Mouse (Mus musculus) heart, adult 8-10 months (tissue): Measurements from ENCODE around the gene Fchsd2. TPM values are rescaled to one million over a fixed set of nuclear protein-coding genes. Genes with fewer than 3 reads are reported as not detected.
A peak's percentile ranks its signal among the peaks of the same experiment; 100 is the strongest.

ENCODE experiments used
- DNase-seq: peaks from one replicate; pipeline ENCODE4 v3.0.0; 2022; ENCODE audit warnings: low spot score
- total RNA-seq, 4 experiments: library from RNA; stranded (reverse); gene quantifications; 2 replicates each; pipeline ENCODE4 v1.2.4; 2022

The Fchsd2 gene
- total RNA-seq, 4 experiments from 2014 or later, result 17.2 to 23.8 (median 19.1) TPM

GRCm38 (mm10) chr7:101287820-101288219 is 195.2 kb downstream of the Fchsd2 start:
- no peak for DNase-seq

DNA sequence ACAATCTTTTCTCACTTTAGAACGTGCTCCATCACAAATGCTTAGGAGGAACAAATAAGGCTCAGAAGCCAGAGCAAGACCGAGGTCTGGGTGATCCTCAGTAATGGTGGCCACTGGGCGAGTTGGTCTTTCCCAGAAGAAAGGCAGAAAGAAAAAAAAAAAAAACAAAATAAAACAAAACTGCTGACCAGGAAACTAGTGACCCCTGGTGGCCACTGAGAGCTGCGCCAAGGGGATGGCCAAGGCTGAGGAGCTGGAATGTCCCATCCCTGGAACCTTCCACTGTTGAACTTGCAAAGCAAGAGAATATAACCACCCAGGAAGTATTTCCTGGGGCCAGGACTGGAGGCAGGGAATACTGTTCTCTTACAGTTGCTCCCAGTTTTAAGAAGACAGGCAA is 195.8 kb downstream of the Fchsd2 start:
- DNase-seq, result peak; percentile 43

DNA sequence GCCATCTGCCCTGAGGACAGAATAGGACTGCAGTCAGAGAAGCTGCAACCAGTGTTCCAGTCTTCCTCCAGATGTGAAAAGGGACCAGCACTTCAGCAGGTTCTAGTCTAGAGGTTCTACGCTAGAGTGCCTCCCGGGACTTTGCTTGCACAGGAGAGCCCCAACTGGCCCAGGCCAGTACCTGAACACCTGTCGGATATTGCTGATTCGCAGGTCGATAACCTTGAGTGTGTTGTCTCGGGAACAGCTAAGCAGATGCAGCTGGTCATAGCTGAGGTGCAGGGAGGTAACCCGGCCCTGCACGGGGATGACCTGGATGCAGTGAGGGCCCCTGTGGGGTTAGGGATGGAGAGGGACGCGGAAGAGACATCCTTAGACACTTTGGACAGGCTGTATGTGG is 197.7 kb downstream of the Fchsd2 start:
- DNase-seq, result no peak

DNA sequence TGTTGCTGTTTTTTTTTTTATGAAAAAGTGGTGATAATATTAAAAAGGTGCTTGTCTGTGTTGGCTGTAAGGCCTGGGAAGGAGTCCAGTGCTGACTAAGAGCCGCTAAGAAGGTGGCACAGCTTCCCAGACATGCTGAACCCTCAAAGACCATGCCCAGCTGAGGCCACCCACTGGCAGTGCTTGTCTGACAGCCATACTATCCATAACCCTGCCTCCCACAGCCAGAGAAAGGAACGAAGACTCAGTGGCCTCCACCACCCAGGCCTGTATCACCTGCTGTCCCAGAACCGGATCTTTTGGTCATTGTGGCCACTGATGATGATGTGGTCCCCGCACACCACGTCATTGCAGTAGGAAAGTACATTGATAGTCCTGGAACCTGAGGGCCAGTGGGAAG is 198.5 kb downstream of the Fchsd2 start:
- DNase-seq, result no peak

GRCm38 (mm10) chr7:101291641-101292040 is 199.0 kb downstream of the Fchsd2 start:
- DNase-seq, result no peak

GRCm38 (mm10) chr7:101292086-101292485 is 199.4 kb downstream of the Fchsd2 start:
- no peak for DNase-seq

DNA sequence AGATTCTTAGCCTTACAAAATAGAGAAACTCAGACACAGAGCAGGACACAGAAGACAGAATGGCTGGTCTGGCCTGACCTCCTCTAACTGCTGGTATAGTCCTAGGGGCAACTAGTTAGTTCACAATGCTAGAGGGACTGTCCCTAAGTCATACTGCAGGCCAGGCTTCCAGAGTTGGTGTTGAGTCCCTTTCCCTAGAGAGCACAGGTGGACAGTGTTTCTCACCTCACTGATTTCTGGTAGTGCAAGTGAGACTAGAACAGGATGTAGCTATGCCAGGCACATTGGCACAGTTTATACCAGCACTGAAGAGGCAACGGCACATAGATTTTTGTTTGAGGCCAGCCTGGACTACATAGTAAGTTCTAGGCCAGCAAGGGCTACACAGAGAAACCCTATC is 200.0 kb downstream of the Fchsd2 start:
- no peak for DNase-seq

DNA sequence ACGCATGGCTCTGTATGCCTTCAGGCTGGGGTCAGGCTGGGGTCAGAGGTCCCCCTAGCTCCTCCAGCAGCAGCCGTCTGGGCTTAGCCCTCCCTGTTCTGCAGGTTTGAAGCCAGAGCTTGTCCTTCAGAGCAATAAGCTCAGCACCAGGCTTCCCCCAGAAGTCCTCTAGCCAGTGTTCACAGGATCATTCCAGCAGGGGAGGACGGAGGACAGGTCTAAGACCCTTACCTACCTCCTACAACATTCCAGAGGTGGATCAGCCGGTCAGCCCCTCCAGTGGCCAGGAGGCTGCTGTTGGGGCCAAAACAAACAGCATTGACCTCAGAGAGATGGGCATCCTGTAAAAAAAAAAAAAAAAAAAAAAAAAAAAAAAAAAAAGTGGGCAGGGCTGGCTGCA is 200.5 kb downstream of the Fchsd2 start:
- no peak for DNase-seq

- no peak for DNase-seq
Measured at GRCm38 (mm10) chr7:101293611-101294010, 200.9 kb downstream of the Fchsd2 start.

DNA sequence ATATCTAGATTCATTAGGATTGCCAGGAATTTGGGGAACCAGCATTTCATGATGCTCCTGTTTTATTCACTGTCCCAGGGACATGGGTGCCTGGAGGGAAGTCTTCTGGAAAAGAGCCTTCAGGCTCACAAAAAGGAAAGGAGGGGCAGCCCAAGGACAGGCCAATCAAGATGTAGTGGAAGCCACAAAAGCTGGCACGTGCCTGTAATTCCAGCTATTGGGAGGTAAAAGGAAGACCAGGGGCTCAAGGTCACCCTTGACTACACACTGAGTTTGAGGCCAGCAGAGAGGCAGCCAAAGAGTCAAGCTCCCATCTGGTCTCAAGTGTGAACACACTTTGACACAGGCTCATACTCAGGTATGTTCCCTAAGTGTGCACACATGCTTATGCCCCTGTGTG is 202.8 kb downstream of the Fchsd2 start:
- DNase-seq, result no peak

DNA sequence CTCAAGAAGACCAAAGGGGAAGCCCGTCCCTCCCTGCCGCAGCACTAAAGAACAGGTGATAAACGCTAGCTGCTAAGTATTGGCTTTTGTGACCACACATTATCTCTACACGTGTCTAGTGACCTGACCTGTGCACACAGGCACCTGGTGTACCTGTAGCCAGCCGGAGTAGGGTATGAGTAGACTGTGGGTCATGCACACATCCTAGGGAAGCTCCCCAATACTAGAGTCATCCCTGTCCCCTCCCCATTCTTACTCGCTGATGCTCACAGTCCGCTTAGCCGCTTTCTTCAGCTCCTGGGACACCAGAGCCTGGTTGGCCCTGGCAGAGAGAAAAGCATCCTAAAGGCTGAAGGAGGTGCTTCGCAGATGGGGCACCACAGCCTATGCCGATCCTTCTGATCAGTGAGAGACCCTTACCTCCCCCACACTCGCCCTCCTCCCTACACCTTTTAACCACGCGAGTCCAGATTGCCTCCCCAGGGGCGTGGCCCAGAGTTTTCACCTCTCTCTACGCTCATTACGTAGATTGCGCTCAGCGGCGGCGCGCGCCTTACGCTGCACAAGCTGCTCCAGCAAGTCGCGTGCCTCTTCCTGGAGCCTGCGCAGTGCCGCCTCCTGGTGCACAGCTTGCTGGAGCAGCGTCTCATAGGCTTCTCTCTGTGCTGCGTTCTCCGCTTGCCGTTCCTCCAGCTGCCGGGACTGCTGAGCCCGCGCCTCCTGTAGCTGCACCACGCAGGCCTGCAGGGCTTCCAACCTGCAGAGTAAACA is 203.8 kb downstream of the Fchsd2 start:
- DNase-seq, result no peak

DNA sequence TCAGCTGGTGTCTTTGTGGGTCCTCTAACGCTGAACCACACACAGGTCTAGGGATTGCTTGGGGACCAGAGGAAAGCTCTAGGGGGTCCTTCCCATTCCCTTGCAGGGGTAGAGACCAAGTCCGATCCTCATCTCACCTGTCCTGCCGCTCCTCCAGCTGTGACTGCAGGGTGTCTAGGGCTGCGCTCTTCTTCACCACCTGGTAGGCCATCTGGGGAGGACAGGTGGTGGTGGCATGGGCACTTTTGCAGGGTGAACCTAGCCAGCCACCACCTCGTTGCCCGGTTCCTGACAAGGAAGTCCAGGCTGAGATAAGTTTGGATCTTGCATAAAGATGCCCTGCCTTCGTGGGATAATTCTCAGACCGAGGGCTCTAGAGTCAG is 204.4 kb downstream of the Fchsd2 start:
- no peak for DNase-seq

GRCm38 (mm10) chr7:101298375-101298774 is 205.7 kb downstream of the Fchsd2 start:
- no peak for DNase-seq

DNA sequence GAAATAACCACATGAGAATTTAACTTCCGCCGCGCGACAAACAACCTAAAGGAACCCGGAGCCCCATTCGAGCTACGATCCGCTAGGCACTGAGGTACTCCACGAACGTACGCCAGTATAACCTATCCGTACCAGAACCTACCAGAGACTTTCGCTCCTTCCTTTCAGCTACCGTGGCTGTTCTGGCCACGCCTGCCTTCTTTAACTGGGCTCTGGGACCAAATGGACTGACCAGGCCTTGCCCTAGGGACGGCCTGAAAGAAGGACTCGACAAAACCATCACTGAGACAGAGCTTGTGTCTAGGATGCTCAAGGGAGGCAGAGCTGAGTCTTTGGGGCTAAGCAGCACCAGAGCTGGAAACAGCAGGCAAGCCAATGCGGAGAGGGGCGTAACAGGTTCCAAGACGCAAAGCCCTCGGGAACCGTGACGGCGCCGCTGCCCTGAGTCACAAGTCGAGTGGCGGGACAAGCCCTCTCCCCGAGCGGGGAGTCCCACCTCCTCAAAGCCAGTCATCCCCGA is 208.8 kb downstream of the Fchsd2 start:
- no peak for DNase-seq

DNA sequence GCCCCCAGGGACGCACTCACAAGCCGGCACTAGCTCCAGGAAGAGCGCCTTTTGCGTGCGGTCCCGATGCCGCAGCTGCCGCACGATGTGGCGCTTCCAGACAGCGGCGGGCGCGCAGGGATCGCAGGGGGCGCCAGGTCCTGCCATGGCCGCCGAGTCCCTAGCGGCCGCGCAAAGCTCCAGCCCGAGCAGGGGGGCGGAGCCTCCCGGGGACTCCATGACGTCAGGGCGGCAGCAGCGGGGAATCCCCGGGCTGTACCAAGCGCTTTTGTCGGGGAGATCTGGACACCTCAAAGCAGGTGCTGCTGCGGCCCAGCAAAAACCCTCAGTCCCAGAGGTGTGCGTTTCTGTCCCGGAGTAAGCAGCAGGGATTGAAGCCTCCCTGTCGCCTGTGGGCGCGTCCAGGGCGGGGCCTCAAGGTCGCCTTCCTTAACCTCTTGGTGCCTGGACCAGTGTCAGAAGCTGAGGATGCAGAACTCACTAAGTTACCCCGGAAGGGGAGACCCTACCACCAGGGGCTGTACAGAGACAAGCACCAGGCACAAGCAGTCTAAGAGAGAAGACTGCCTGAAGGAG is 209.3 kb downstream of the Fchsd2 start, which contains the start of gene Atg16l2:
TSS of gene Atg16l2 (minus strand) at position 371 of the 576 bp plus-strand sequence.
- DNase-seq, result peak; percentile 93

DNA sequence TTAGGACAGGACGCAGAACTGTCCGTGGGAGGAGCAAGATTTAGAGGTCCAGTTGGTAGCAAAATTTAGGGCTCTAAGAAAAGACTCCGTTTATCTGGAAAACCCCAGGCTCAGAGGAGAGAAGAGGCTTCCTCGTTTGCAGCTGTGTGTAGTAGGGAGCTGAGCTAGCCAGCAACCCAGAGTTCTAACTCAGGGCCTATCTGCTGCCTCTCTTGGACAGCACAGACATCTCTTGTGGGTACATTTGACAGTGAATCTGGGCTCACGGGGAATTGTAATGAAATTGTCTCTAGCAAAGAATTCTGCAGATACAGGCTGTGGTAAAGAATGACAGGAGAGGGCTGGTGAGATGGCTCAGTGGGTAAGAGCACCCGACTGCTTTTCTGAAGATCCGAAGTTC is 210.0 kb downstream of the Fchsd2 start:
- DNase-seq, result no peak

DNA sequence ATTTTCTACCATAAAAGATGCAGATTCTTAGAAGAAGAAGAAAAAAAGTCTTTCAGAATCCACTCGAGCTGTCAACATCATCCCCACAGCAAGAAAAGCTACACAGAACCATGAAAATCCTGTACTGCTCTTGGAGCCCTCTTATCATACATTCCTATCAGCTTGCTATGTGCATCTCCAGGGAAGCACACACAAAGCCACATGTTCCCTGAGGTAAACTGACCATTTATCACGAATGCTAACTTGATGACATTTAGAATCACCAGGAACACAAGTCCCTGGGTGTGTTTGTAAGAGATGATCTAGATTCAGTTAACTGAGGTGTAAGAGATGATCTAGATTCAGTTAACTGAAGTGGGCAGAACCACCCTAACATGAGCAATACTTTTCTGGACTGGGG is 214.2 kb downstream of the Fchsd2 start:
- no peak for DNase-seq

GRCm38 (mm10) chr7:101309985-101310326 is 217.3 kb downstream of the Fchsd2 start:
- DNase-seq, result no peak

GRCm38 (mm10) chr7:101310327-101311028 is 217.8 kb downstream of the Fchsd2 start:
- peak; percentile 97 for DNase-seq

- no peak for DNase-seq
Measured at GRCm38 (mm10) chr7:101311061-101311460, 218.4 kb downstream of the Fchsd2 start.

DNA sequence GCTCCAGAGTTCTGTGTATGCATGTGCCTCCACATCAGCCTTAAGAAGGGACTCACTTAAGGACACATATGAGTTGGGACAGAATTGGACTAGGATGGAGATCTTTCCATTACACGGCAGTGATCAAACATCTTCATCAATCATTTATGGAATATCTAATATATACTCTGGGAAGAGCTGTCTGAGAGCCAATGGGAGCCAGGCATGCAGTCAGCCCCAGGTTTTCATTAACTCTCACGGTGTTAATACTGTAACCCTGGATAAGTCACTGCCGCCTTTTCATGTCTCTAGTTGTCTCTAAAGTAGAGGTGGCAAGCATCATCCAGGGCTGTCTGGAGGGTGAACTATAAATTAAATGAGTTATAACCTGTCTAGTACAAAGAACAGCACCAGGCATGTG is 220.4 kb downstream of the Fchsd2 start:
- DNase-seq, result no peak

DNA sequence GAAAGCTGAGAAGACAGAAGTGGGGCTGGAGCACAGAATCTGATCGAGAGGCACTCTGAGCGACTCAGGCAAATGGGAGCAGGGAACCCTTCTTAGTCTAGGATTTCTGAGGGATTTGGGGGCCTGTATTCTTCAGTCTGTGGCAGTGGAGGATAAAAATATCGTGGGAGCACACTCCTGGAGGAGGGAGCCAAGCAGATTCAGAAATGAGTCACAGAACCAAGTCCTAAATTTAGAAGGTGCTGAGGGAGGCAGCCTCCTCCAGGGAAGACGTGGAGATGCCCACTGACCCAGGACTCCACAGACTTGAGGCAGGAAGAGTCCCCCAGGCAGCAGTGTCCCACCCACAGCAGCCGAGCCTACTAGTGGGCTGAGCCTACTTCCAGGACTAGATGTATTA is 221.7 kb downstream of the Fchsd2 start:
- DNase-seq, result no peak

DNA sequence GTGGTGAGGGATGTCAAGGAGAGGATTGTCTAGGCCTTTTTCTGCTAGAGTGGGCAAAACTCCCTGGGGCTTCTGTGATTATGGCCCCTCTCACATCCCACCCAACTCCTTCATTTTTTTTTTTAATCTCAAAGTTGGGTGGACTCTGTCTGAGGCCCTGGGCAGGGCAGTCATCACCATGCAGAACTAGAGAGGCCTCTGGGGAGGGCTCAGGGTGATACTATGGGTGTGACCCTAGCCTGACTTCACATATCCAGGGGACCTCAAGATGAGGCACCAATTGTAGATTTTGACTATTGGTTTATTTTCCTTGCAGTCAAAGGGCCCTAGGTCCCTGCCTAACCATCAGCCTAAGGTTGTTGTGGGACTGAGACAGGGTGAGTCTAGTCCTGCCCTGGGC is 223.0 kb downstream of the Fchsd2 start:
- DNase-seq, result no peak
